Mouse (Mus musculus) spleen, adult 2 months (tissue): ENCODE measurements at regions not wholly inside any gene's neighbourhood (a gene's known extent, or its start where the extent isn't known, plus 50 kb on each side); places are given as distances from the start of the nearest gene placed in this dataset.

Experiments used
- DNase-seq, 2 experiments: peaks; one replicate each; pipeline versions ENCODE4 v3.0.0 to v3.0.0-alpha.2; 2012 to 2021; ENCODE audit warnings: low spot score in 2 of 2, low read depth in 1 of 2
- H3K27ac ChIP-seq: fragments of 200-500 bp; 2 replicates; pipeline ENCODE4 v1.5.1; 2012; ENCODE audit warnings: low read length, inconsistent platforms; ENCODE audit not compliant: insufficient read depth
- H3K27me3 ChIP-seq: fragments of 200-500 bp; 2 replicates; pipeline ENCODE4 v1.6.1; 2012; ENCODE audit warnings: mild to moderate bottlenecking, moderate library complexity, low read length, inconsistent platforms; ENCODE audit not compliant: control insufficient read depth, insufficient read depth
- H3K36me3 ChIP-seq: fragments of 200-500 bp; 2 replicates; pipeline ENCODE4 v1.6.1; 2012; ENCODE audit warnings: mild to moderate bottlenecking, low read length, inconsistent platforms; ENCODE audit not compliant: control insufficient read depth, insufficient read depth
- H3K4me1 ChIP-seq: fragments of 200-500 bp; 2 replicates; pipeline ENCODE4 v1.6.1; 2011; ENCODE audit warnings: inconsistent platforms; ENCODE audit not compliant: control insufficient read depth, insufficient read depth, insufficient read length
- H3K4me3 ChIP-seq: fragments of 200-500 bp; 2 replicates; pipeline ENCODE4 v1.5.1; 2011; ENCODE audit warnings: mild to moderate bottlenecking, inconsistent platforms; ENCODE audit not compliant: insufficient read depth, insufficient read length; ENCODE audit errors: extremely low read depth
- CTCF ChIP-seq: fragments of 200-500 bp; IDR thresholded peaks from 2 replicates; pipeline ENCODE4 v1.5.1; 2011; ENCODE audit warnings: mild to moderate bottlenecking, inconsistent platforms; ENCODE audit not compliant: insufficient read depth, insufficient read length, insufficient replicate concordance; ENCODE audit errors: extremely low read depth
- POLR2A ChIP-seq: fragments of 200-500 bp; IDR thresholded peaks from 2 replicates; pipeline ENCODE4 v1.6.1; 2011; ENCODE audit warnings: low read depth, low read length, inconsistent platforms
- WGBS: fragments of 180-500 bp; shearing (Covaris S2); methylation state at CpG from one replicate; pipeline ENCODE4 v1.1.7; 2018; 5-methylcytosine and 5-hydroxymethylcytosine counted together

GRCm38 (mm10) chr3:134602919-134603318 is 225.9 kb upstream of the Tacr3 start:
- no peak for TF ChIP-seq CTCF
- no peak for TF ChIP-seq POLR2A
- 84% methylated on average over 4 of the region's 4 CpGs for WGBS
- DNase-seq: no peak

GRCm38 (mm10) chr3:134605356-134605771 is 223.4 kb upstream of the Tacr3 start:
- no peak overlapping the region for H3K4me3 ChIP-seq
- no peaks in the 10 kb centered on the region for H3K36me3 ChIP-seq
- H3K27ac ChIP-seq: no peak overlapping the region
- TF ChIP-seq CTCF (no peak), POLR2A (no peak)
- H3K27me3 ChIP-seq: no peaks in the 10 kb centered on the region
- no peak for DNase-seq
- WGBS: 71% methylated on average over 6 of the region's 6 CpGs
- no peaks in the 10 kb centered on the region for H3K4me1 ChIP-seq

More at GRCm38 (mm10) chr3:134602919-134603318, 225.9 kb upstream of the Tacr3 start:
- Histone ChIP-seq H3K27me3 (no peaks in the 10 kb centered on the region), H3K4me3 (no peak overlapping the region), H3K36me3 (no peaks in the 10 kb centered on the region), H3K4me1 (no peaks in the 10 kb centered on the region), H3K27ac (no peak overlapping the region)

- WGBS: 83% methylated on average over 4 of the region's 4 CpGs
- DNase-seq: no peak
- H3K27me3 ChIP-seq: no peaks in the 10 kb centered on the region
- no peak overlapping the region for H3K27ac ChIP-seq
- H3K4me3 ChIP-seq: no peak overlapping the region
- H3K36me3 ChIP-seq: no peaks in the 10 kb centered on the region
- no peaks in the 10 kb centered on the region for H3K4me1 ChIP-seq
- no peak for TF ChIP-seq CTCF
- no peak for TF ChIP-seq POLR2A
These were observed 218.6 kb upstream of the Tacr3 start for GRCm38 (mm10) chr3:134610244-134610643.

GRCm38 (mm10) chr3:134611516-134612297 is 217.1 kb upstream of the Tacr3 start:
- TF ChIP-seq CTCF (no peak), POLR2A (no peak)
- H3K27me3 ChIP-seq: no peaks in the 10 kb centered on the region
- no peak for DNase-seq
- whole genome bisulfite sequencing: 66% methylated on average over 5 of the region's 5 CpGs
- no peaks in the 10 kb centered on the region for H3K36me3 ChIP-seq
- H3K27ac ChIP-seq: no peak overlapping the region
- H3K4me1 ChIP-seq: no peaks in the 10 kb centered on the region
- H3K4me3 ChIP-seq: no peak overlapping the region

- TF ChIP-seq CTCF: no peak
- no peak for TF ChIP-seq POLR2A
- Histone ChIP-seq H3K4me3 (no peak overlapping the region), H3K27me3 (no peaks in the 10 kb centered on the region), H3K27ac (no peak overlapping the region), H3K36me3 (no peaks in the 10 kb centered on the region), H3K4me1 (no peaks in the 10 kb centered on the region)
- 88% methylated on average over 3 of the region's 3 CpGs for WGBS
- DNase-seq: no peak
These were observed 216.6 kb upstream of the Tacr3 start for GRCm38 (mm10) chr3:134612298-134612616.

GRCm38 (mm10) chr3:134629166-134630134 is 199.4 kb upstream of the Tacr3 start:
- Histone ChIP-seq H3K36me3 (no peaks in the 10 kb centered on the region), H3K27ac (no peak overlapping the region), H3K4me3 (no peak overlapping the region), H3K27me3 (no peaks in the 10 kb centered on the region), H3K4me1 (no peaks in the 10 kb centered on the region)
- no peak for TF ChIP-seq CTCF
- no peak for TF ChIP-seq POLR2A
- DNase-seq: no peak
- 33% methylated on average over 16 of the region's 16 CpGs for WGBS

GRCm38 (mm10) chr3:134630135-134630516 is 198.7 kb upstream of the Tacr3 start:
- 59% methylated on average over 9 of the region's 9 CpGs for WGBS
- no peak for DNase-seq
- Histone ChIP-seq H3K4me3 (0 out of 2 replicates have a peak overlapping the region, but pooled peaks have one; percentile 1), H3K4me1 (no peaks in the 10 kb centered on the region), H3K27me3 (no peaks in the 10 kb centered on the region), H3K36me3 (no peaks in the 10 kb centered on the region), H3K27ac (no peak overlapping the region)
- no peak for TF ChIP-seq POLR2A
- TF ChIP-seq CTCF: no peak
